8 mouse cellular contexts compared by ENCODE assay signal in genomic region chr12:99305784-99306535, GRCm38 (mm10).
DNase-seq lines count a peak whose midpoint lies in the region; ATAC-seq and TF ChIP-seq lines count a peak whose summit lies in the region.
"Had no signal": no experiment of that assay in that cellular context is flagged by ENCODE, and none has a peak within 500 bp of the region (broad histone marks: within the 10 kb centered on the region; RNA-seq: fewer than 3 reads in every experiment).

No protein-coding gene starts in this region.

- peak; percentile 10 for DNase-seq in MN1 (ENCODE audit: low spot score)
- peak; percentile 76 for DNase-seq in gastrocnemius, adult 18-20 months (ENCODE audit: low spot score)
- no peak for DNase-seq in hindbrain, postnatal 0 days (ENCODE audit: low spot score)
- no peak for DNase-seq in adrenal gland, postnatal 10 days
- DNase-seq in cerebellum, adult 11 months, result no peak
- no peak for DNase-seq in cerebellum, adult 9-10 months
- DNase-seq: lung, postnatal 36 days had no signal

- no peaks in the 10 kb centered on the region for H3K79me2 ChIP-seq in C2C12 (ENCODE audit: control insufficient read depth, insufficient read depth)

- peak overlapping the region; percentile 63 for H3K27ac ChIP-seq in hindbrain, postnatal 0 days

- H3K27me3 ChIP-seq in C2C12 (ENCODE audit: control insufficient read depth, insufficient read depth, insufficient read length), result no peaks in the 10 kb centered on the region
- no peaks in the 10 kb centered on the region for H3K27me3 ChIP-seq in hindbrain, postnatal 0 days (ENCODE audit: insufficient read depth, low read length)

- H3K36me3 ChIP-seq in C2C12 (ENCODE audit: control insufficient read depth, insufficient read depth), result no peaks in the 10 kb centered on the region
- H3K36me3 ChIP-seq in hindbrain, postnatal 0 days (ENCODE audit: insufficient read depth, low read length), result no peaks in the 10 kb centered on the region

- H3K4me2 ChIP-seq in hindbrain, postnatal 0 days (ENCODE audit: low read depth, low read length), result peak overlapping the region; percentile 11; the same call in 1 of the 2 replicates

- H3K4me1 ChIP-seq in hindbrain, postnatal 0 days (ENCODE audit: insufficient read depth, low read length), result peaks cover 36% of the 10 kb centered on the region

- 0 out of 2 replicates have a peak, but pooled peaks have one; percentile 28 for ATAC-seq in hindbrain, postnatal 0 days

- no peak overlapping the region for H3K9ac ChIP-seq in hindbrain, postnatal 0 days (replicated peaks; ENCODE audit: low read length)

- no peaks in the 10 kb centered on the region for H3K9me3 ChIP-seq in hindbrain, postnatal 0 days (ENCODE audit: low read length)

- H3K4me3 ChIP-seq in C2C12 (ENCODE audit: insufficient read depth, poor library complexity, severe bottlenecking), result no peak overlapping the region
- H3K4me3 ChIP-seq in hindbrain, postnatal 0 days (ENCODE audit: low read length), result no peak overlapping the region

- no peak for TF ChIP-seq CTCF in C2C12 (IDR thresholded peaks at IDR 0.05; ENCODE audit: control insufficient read depth, insufficient read depth, insufficient read length)
- TF ChIP-seq CTCF in hindbrain, postnatal 0 days (IDR thresholded peaks at IDR 0.05; ENCODE audit: low read depth), result no peak

- 50% methylated on average over 14 of the region's 14 CpGs for WGBS in hindbrain, postnatal 0 days

- H3ac ChIP-seq in C2C12 (ENCODE audit: control insufficient read depth, insufficient read length, low read depth), result no peak overlapping the region

- H3K79me3 ChIP-seq in C2C12 (ENCODE audit: low read depth), result no peaks in the 10 kb centered on the region

TF ChIP-seq in C2C12, 6 proteins besides CTCF, POLR2A, EP300 and RAD21:
- TF ChIP-seq MYOG (IDR thresholded peaks at IDR 0.05; ENCODE audit: control insufficient read depth, extremely low read depth, insufficient read length) (no peak), MAX (IDR thresholded peaks at IDR 0.05) (no peak), MYOD1 (IDR thresholded peaks at IDR 0.05; ENCODE audit: control insufficient read depth, insufficient read length, low read depth) (peak; percentile 89)

Comparison
In these comparisons a context has a peak if more than half of its experiments do, and no peak if none do; other contexts are left out.
1. DNase-seq: peak in MN1 (single experiment) and gastrocnemius, adult 18-20 months (single experiment); none in hindbrain, postnatal 0 days (single experiment), adrenal gland, postnatal 10 days (single experiment), cerebellum, adult 11 months (single experiment) and cerebellum, adult 9-10 months (single experiment).